Mouse (Mus musculus) layer of hippocampus, adult 9-10 months (tissue): ENCODE measurements around the gene Mllt3.

Experiments used
- DNase-seq: peaks from one replicate; pipeline ENCODE4 v3.0.0; 2022; ENCODE audit warnings: low spot score

Gene Mllt3

GRCm38 (mm10) chr4:87953268-87953667, 79.9 kb downstream of the Mllt3 start:
- no peak for DNase-seq

- DNase-seq, result no peak
These were observed 83.7 kb downstream of the Mllt3 start for GRCm38 (mm10) chr4:87949451-87949850.

DNA sequence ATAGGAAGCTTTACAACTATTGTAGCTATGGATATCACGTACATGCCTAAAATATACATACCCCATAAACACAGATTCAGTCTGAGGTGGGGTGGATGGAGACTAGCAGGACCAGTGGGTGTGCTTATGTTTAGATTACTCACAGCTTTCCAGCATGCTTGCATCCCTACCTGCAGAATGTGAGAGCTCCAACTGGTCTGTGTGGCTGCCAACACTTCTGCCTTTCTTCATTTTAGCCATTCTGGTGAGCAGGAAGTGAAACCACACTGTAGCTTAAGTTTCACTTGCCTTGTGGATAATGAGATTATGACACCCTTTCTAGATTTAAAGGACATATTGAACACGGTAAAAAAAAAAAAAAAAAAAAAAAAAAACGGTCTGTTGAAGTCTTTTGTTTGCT, 88.8 kb downstream of the Mllt3 start:
- DNase-seq, result no peak

DNA sequence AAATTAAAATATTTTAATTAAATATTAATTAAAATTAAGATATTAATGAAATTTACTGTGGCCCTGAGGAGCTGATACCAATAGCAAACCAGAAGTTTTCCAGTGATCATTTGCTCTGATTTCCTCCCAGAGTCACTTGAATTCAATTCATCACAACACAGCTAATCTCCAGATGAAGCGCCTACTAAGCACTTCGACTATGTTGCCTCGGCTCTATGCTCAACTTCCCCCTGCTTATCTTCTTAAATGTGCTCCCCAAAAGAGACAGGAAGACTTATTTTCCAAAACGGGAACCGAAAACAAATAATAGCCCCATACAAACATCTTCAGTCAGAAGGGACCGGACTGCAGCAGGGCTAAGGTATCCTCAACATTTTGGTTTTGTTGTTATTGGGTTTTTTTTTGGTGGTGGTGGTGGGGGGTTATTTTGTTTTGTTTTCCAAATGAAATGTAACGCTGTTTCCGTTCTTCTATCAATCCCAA, 90.2 kb downstream of the Mllt3 start:
- DNase-seq, result no peak

DNA sequence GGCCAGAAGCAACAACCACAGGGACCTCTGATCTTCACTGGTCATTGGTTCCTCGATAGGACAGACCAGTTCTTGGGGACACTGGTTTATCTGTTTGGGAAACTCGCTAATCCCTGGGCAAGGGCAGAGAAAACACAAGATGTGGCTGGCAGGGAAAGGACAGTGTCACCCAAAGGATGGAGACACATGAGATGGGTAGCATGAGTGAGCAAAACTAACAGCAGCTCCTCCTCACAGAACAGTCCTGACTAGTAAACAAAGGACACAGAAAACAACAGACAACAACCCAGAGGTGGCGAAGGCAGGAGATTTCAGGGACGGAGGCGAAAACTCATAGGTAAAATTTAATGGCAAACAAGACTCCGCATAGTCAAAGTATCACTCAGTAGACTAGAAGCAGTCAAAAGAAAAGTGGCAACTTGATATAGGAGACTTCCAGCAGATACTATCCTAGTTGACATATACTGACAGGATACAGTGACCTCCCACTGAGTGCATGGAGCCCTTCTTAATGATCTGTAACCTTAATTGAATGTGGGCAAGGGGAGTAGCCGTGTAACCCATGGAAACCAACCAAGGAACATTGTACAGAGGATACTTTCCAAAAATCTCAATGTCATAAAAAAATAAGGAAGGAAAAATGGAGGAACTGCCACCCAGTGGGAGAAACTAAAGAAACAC, 93.5 kb downstream of the Mllt3 start:
- DNase-seq, result no peak

GRCm38 (mm10) chr4:87936326-87936725, 96.8 kb downstream of the Mllt3 start:
- no peak for DNase-seq

GRCm38 (mm10) chr4:87933701-87934337, 99.3 kb downstream of the Mllt3 start:
- no peak for DNase-seq

GRCm38 (mm10) chr4:87930356-87931245, 102.6 kb downstream of the Mllt3 start:
- no peak for DNase-seq

DNA sequence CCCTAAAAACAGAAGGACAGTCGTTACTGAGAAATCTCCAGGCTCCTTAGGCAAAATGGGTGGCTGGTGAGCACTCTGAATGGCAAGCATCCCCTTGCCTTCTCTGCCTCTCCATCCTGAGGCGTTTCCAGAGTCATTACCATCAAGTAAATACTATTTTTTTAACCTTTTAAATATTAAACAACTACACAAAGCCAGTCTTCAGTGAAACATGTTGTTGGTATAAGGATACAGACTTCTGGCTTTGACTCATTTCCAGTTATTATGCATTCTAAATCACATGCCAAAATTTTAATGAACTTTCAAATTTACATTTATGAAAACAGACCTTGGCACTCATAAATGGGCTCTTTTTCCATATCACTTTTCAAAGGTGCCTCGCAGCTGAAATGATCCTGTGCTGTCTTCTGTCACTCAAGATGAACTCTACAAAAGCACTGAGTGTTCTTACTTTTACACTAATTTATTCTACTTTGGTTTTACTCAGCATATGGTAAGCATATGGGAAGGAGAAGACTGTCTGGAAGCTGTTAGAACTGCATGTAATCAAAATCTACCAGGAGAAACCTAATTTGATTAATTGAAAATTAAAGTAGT, 104.5 kb downstream of the Mllt3 start:
- DNase-seq, result peak; percentile 31

- no peak for DNase-seq
These were observed 105.8 kb downstream of the Mllt3 start for GRCm38 (mm10) chr4:87927354-87927753.

- DNase-seq, result no peak
These were observed 112.5 kb downstream of the Mllt3 start for GRCm38 (mm10) chr4:87920664-87921063.

DNA sequence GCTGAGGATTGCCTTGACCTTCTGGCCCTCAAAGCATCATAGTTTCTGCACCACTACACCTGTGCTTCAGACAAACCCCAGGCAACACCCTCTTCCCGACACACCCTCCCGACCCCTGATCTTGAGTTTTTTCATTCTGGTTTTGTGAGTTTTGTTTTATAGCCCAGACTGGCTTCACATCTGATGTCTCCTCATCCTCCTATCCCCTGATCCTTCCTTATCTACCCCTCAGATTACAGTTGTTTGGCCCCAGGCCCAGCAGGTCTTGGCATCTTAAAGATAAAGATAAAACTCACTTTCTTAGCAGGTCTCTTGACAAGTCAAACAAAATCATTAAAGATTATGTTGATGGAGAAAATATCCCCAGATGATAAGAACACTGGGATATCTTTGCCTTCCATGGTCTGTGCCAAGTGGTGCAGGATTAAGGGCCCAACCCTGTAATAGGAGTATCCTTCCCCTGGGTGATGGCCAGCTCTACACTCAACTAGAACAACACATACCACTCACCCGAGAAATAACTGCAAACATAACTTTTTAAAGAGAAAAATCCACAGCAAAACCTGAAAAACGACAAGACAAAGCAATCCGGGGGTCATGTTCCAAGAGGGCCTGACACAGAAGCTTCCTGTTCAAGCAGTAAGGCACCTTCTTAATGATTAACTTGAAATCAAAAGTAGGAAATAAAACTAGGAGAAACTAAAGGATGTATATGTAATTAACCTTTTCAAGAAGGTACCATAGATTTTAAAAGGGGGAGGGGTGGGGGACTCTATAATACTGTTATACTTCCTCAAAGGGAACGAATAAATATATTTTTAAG, 121.8 kb downstream of the Mllt3 start:
- DNase-seq, result no peak

DNA sequence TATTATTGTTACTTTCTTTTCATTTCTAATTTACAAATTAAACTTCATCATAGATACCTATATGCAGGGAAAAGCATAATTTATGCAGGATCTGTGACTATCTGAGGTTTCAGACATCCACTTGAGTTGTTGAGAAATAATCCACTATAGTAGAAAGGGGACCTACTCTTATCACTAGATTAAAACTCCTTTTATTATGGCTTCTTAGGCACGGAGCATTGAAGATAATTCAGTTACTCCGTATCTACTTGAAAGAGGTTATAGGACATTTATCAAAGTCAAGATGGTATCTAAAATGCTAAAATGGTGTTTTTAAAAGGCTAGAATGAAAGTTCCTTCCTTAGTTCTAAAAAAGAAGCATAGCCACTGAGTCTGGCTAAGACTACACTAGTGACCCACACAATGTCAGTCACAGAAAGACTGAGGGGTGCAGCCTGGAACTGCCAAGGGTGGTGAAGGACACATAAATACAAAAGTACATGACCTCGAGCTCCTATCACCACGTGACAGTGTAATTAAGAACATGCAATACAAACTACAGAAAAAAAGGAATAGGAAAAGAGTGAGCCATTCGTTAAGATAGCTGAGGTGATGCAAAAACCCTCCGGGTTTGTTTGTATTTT, 127.9 kb downstream of the Mllt3 start:
- DNase-seq, result no peak

DNA sequence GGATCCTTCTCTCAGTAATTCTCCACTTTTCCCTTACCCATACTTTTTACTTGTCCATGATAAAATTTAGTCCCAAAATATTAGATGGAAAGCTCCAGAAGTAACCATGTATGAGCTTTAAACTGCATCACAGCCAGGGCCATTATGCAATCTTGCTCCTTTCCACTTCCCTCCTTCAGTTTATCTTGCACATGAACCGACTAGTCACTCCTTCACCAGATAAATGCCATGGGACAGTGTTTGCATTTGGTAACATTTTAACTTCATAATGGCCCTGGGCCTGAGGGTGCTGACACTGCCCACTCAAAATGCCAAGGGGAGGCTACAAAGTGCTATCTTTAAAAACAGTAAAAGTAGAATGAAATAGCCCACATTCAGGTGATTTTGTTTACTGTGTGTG, 128.4 kb downstream of the Mllt3 start:
- no peak for DNase-seq

GRCm38 (mm10) chr4:87902584-87902983, 130.6 kb downstream of the Mllt3 start:
- no peak for DNase-seq

- DNase-seq, result no peak
These were observed 132.0 kb downstream of the Mllt3 start for GRCm38 (mm10) chr4:87901166-87901565.

GRCm38 (mm10) chr4:87893498-87893897, 139.7 kb downstream of the Mllt3 start:
- DNase-seq, result no peak

DNA sequence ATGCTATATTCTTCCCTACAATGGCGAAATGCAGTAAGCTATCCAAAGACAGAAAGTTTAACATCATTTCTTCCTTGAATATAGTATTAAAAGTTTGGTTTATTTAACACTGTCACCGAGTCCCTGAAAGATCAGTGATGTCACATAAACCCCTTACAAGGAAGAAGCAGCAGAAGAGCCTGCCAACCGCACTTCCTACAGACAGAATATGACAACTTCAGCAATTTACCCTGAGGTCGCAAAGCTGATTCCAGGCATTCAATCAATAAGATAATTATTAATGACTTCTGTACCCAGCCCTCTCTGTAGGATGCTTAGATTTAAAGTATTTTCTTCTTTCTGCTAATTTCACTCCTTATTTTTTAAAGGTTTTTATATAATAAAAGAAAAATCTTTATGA, 140.2 kb downstream of the Mllt3 start:
- no peak for DNase-seq

DNA sequence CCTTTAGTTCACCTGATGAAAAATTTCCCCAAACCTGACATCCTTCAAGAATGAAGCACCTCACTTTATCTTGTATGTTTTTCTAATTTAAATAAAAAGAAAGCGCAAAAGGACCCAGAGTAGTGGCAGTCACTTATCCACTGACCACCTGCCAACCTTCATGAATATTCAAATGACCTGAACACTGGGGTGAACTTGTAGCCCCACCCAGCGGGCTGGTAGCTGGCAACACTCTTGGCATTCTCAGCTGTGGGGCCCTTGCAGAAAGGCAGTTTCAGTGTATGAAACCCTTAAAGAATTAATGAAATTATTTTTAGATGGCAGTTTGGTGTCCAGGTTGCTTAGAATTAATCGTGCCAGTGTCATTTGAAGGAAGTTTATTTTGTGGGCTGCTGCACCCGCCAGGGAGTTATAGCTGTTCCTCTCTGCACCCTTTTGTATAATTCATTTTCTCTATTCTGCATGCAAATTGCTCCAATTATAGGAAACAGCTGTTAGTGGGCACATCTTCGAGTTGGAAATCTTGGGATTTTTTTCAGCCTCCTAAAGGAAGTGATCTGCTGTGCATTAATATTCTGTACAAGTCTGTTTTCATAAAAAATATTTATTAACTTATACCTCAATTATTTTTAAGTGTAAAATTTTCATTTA, 149.8 kb downstream of the Mllt3 start:
- DNase-seq, result peak; percentile 13

DNA sequence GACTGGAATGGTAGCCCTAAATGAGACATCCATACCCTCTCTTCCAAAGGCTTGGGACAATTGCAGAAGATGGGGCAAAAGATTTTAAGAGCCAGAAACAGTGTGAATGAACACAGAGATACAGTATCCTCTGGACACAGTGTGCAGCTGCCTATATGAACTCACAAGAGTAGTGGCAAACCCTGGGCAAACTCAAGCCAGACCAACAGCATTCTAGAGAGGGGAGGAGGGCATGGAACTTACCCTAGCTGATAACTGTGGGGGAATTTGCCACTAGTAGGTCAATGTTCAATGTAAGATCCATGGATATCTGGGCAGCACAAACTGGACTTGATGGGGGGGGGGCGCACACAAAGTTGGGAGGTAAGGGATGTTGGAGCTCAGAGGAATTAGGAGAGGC, 151.2 kb downstream of the Mllt3 start:
- DNase-seq, result no peak

DNA sequence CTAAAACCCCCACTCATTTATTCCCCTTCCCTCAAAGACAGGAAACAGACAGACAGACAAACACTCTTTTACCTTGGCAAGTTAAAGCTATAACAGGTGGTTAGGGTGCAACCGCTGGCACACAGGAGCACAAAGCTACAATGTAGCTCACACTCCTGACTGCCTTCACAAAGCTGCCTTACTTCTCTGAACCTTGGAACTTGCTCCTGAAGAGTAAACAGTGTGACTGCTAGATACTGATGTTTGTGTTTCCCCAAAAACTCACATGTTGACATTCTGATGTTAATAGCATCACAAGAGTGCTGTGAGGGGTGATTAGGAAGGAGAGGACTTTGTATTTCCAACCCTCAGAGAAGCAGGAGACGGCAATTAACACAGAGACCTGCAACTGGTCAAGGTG, 151.6 kb downstream of the Mllt3 start:
- no peak for DNase-seq
